Mouse (Mus musculus) stomach, embryonic 16.5 days (tissue): ENCODE measurements at regions not wholly inside any gene's neighbourhood (a gene's known extent, or its start where the extent isn't known, plus 50 kb on each side); places are given as distances from the start of the nearest gene placed in this dataset.

ENCODE experiments used
- ATAC-seq: fragments of 200-750 bp; cut with Nextera tagmentation; 2 replicates; pipeline ENCODE4 v1.8.0; 2017; ENCODE audit warnings: moderate number of reproducible peaks, moderate TSS enrichment; ENCODE audit not compliant: insufficient read depth, low FRiP score
- H3K27ac ChIP-seq: fragments of 300-500 bp; sonication (generic); 2 replicates; pipeline ENCODE4 v1.5.1; 2014; ENCODE audit warnings: low read length
- H3K27me3 ChIP-seq: fragments of 300-500 bp; sonication (generic); 2 replicates; pipeline ENCODE4 v1.6.1; 2014; ENCODE audit warnings: low read length, control low read depth, mixed read lengths; ENCODE audit not compliant: control insufficient read depth, insufficient read depth
- H3K36me3 ChIP-seq: fragments of 300-500 bp; sonication (generic); 2 replicates; pipeline ENCODE4 v1.6.1; 2014; ENCODE audit warnings: low read length; ENCODE audit not compliant: control insufficient read depth, insufficient read depth
- H3K4me1 ChIP-seq: fragments of 300-500 bp; sonication (generic); 2 replicates; pipeline ENCODE4 v1.6.1; 2014; ENCODE audit warnings: low read length, control low read depth, mixed read lengths; ENCODE audit not compliant: control insufficient read depth, insufficient read depth
- H3K4me2 ChIP-seq: fragments of 300-500 bp; sonication (generic); 2 replicates; pipeline ENCODE4 v1.6.1; 2014; ENCODE audit warnings: low read depth, low read length, mixed read lengths
- H3K4me3 ChIP-seq: fragments of 300-500 bp; sonication (generic); replicated peaks from 2 replicates; pipeline ENCODE4 v1.5.1; 2014; ENCODE audit warnings: mild to moderate bottlenecking, low read length
- H3K9ac ChIP-seq: fragments of 300-500 bp; sonication (generic); 2 replicates; pipeline ENCODE4 v1.6.1; 2014; ENCODE audit warnings: low read length
- H3K9me3 ChIP-seq: fragments of 300-500 bp; sonication (generic); replicated peaks from 2 replicates; pipeline ENCODE4 v1.6.1; 2016; ENCODE audit warnings: low read length, control low read depth; ENCODE audit not compliant: control insufficient read depth
- WGBS: fragments of 180-500 bp; shearing (Covaris S2); extraction: QIAGEN DNeasy Blood & Tissue Kit; methylation state at CpG from one replicate; pipeline ENCODE4 v1.1.7; 2014; 5-methylcytosine and 5-hydroxymethylcytosine counted together

- H3K36me3 ChIP-seq, result no peaks in the 10 kb centered on the region
- no peak overlapping the region for H3K27ac ChIP-seq
- no peak overlapping the region for H3K4me2 ChIP-seq
- no peak for ATAC-seq
- H3K9me3 ChIP-seq, result no peaks in the 10 kb centered on the region
- H3K4me1 ChIP-seq, result no peaks in the 10 kb centered on the region
- H3K27me3 ChIP-seq, result no peaks in the 10 kb centered on the region
- WGBS, result 60% methylated on average over 1 of the region's 1 CpGs
- H3K4me3 ChIP-seq, result no peak overlapping the region
- H3K9ac ChIP-seq, result no peak overlapping the region
Measured at GRCm38 (mm10) chr12:39682121-39682520, 355.7 kb downstream of the Arl4a start.

GRCm38 (mm10) chr12:39675608-39676007, 362.2 kb downstream of the Arl4a start:
- Histone ChIP-seq H3K4me2 (no peak overlapping the region), H3K36me3 (no peaks in the 10 kb centered on the region), H3K9me3 (no peaks in the 10 kb centered on the region), H3K27me3 (no peaks in the 10 kb centered on the region), H3K27ac (no peak overlapping the region), H3K4me1 (no peaks in the 10 kb centered on the region), H3K9ac (no peak overlapping the region), H3K4me3 (no peak overlapping the region)
- ATAC-seq, result no peak
- WGBS, result 79% methylated on average over 2 of the region's 2 CpGs

- no peaks in the 10 kb centered on the region for H3K9me3 ChIP-seq
- no peak overlapping the region for H3K27ac ChIP-seq
- H3K4me2 ChIP-seq, result no peak overlapping the region
- 84% methylated on average over 2 of the region's 2 CpGs for WGBS
- H3K9ac ChIP-seq, result no peak overlapping the region
- no peaks in the 10 kb centered on the region for H3K27me3 ChIP-seq
- no peak overlapping the region for H3K4me3 ChIP-seq
- no peaks in the 10 kb centered on the region for H3K4me1 ChIP-seq
- H3K36me3 ChIP-seq, result no peaks in the 10 kb centered on the region
- ATAC-seq, result no peak
Measured at GRCm38 (mm10) chr12:39667701-39668100, 370.1 kb downstream of the Arl4a start.

GRCm38 (mm10) chr12:39665448-39665847, 372.4 kb downstream of the Arl4a start:
- no peak overlapping the region for H3K27ac ChIP-seq
- no peaks in the 10 kb centered on the region for H3K36me3 ChIP-seq
- no peak overlapping the region for H3K4me3 ChIP-seq
- H3K9me3 ChIP-seq, result no peaks in the 10 kb centered on the region
- H3K9ac ChIP-seq, result no peak overlapping the region
- no peak overlapping the region for H3K4me2 ChIP-seq
- no peaks in the 10 kb centered on the region for H3K27me3 ChIP-seq
- no peak for ATAC-seq
- H3K4me1 ChIP-seq, result no peaks in the 10 kb centered on the region
- 18% methylated on average over 4 of the region's 4 CpGs for WGBS

- no peak overlapping the region for H3K4me2 ChIP-seq
- H3K9ac ChIP-seq, result no peak overlapping the region
- ATAC-seq, result no peak
- WGBS, result 28% methylated on average over 4 of the region's 4 CpGs
- no peaks in the 10 kb centered on the region for H3K4me1 ChIP-seq
- no peak overlapping the region for H3K4me3 ChIP-seq
- H3K9me3 ChIP-seq, result no peaks in the 10 kb centered on the region
- no peaks in the 10 kb centered on the region for H3K36me3 ChIP-seq
- H3K27ac ChIP-seq, result no peak overlapping the region
- H3K27me3 ChIP-seq, result no peaks in the 10 kb centered on the region
Measured at GRCm38 (mm10) chr12:39660420-39660819, 377.4 kb downstream of the Arl4a start.

- no peak overlapping the region for H3K9ac ChIP-seq
- no peaks in the 10 kb centered on the region for H3K4me1 ChIP-seq
- no peak overlapping the region for H3K4me3 ChIP-seq
- H3K36me3 ChIP-seq, result no peaks in the 10 kb centered on the region
- H3K9me3 ChIP-seq, result no peaks in the 10 kb centered on the region
- no peaks in the 10 kb centered on the region for H3K27me3 ChIP-seq
- H3K4me2 ChIP-seq, result no peak overlapping the region
- H3K27ac ChIP-seq, result no peak overlapping the region
- no peak for ATAC-seq
Measured at GRCm38 (mm10) chr12:39656606-39657005, 381.2 kb downstream of the Arl4a start.

GRCm38 (mm10) chr12:39648952-39649351, 388.9 kb downstream of the Arl4a start:
- H3K27ac ChIP-seq, result no peak overlapping the region
- H3K9ac ChIP-seq, result no peak overlapping the region
- no peak overlapping the region for H3K4me2 ChIP-seq
- no peaks in the 10 kb centered on the region for H3K27me3 ChIP-seq
- no peak for ATAC-seq
- no peaks in the 10 kb centered on the region for H3K36me3 ChIP-seq
- no peaks in the 10 kb centered on the region for H3K9me3 ChIP-seq
- no peak overlapping the region for H3K4me3 ChIP-seq
- no peaks in the 10 kb centered on the region for H3K4me1 ChIP-seq

GRCm38 (mm10) chr12:39646556-39646955, 391.3 kb downstream of the Arl4a start:
- 82% methylated on average over 3 of the region's 3 CpGs for WGBS
- H3K27ac ChIP-seq, result no peak overlapping the region
- H3K4me1 ChIP-seq, result no peaks in the 10 kb centered on the region
- H3K9ac ChIP-seq, result no peak overlapping the region
- no peak overlapping the region for H3K4me3 ChIP-seq
- ATAC-seq, result no peak
- H3K4me2 ChIP-seq, result no peak overlapping the region
- no peaks in the 10 kb centered on the region for H3K9me3 ChIP-seq
- H3K36me3 ChIP-seq, result no peaks in the 10 kb centered on the region
- no peaks in the 10 kb centered on the region for H3K27me3 ChIP-seq

- H3K9ac ChIP-seq, result no peak overlapping the region
- H3K4me3 ChIP-seq, result no peak overlapping the region
- no peak for ATAC-seq
- H3K36me3 ChIP-seq, result no peaks in the 10 kb centered on the region
- no peaks in the 10 kb centered on the region for H3K27me3 ChIP-seq
- H3K4me1 ChIP-seq, result no peaks in the 10 kb centered on the region
- H3K27ac ChIP-seq, result no peak overlapping the region
- WGBS, result 70% methylated on average over 4 of the region's 4 CpGs
- H3K4me2 ChIP-seq, result no peak overlapping the region
- H3K9me3 ChIP-seq, result no peaks in the 10 kb centered on the region
Measured at GRCm38 (mm10) chr12:39645581-39645980, 392.2 kb downstream of the Arl4a start.

- Histone ChIP-seq H3K4me2 (no peak overlapping the region), H3K9ac (no peak overlapping the region), H3K27me3 (no peaks in the 10 kb centered on the region), H3K9me3 (no peaks in the 10 kb centered on the region), H3K4me3 (no peak overlapping the region), H3K27ac (no peak overlapping the region), H3K4me1 (no peaks in the 10 kb centered on the region), H3K36me3 (no peaks in the 10 kb centered on the region)
- 76% methylated on average over 6 of the region's 6 CpGs for WGBS
- no peak for ATAC-seq
Measured at GRCm38 (mm10) chr12:39639246-39639645, 398.6 kb downstream of the Arl4a start.
